Mouse (Mus musculus): ENCODE results near the gene Spem1.
A peak's percentile ranks its signal among the peaks of the same experiment; 100 is the strongest.
"Not testable (repeated sequence)": the region's sequence is repeated elsewhere in the genome, so short reads cannot be mapped to it uniquely, and the experiment has no call there.

Spem1 gene

DNA sequence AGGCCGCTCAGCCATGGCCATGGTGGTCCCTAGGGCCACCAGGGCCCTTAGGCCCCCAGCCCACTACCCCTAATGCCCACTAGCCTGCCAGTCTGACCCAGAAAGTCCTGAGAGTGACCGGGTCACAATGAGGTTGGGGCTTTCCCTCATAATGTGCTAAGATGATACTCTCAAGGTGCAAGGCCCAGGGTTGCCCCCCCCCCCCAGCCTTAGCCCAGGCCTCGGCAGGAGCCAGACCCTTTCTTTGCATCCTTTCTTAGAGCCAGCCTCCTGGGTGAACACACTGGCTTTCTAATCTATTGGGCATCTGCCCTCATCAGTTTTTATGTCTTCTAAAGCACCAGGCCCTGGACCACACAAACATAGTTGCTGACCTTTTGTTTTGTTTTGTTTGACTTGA is at the start of gene Spem1:
Gene Spem1 (minus strand): TSS at position 101 of the 400 bp plus-strand sequence.
- no peak for DNase-seq (ENCODE audit: low read depth, low spot score)

DNA sequence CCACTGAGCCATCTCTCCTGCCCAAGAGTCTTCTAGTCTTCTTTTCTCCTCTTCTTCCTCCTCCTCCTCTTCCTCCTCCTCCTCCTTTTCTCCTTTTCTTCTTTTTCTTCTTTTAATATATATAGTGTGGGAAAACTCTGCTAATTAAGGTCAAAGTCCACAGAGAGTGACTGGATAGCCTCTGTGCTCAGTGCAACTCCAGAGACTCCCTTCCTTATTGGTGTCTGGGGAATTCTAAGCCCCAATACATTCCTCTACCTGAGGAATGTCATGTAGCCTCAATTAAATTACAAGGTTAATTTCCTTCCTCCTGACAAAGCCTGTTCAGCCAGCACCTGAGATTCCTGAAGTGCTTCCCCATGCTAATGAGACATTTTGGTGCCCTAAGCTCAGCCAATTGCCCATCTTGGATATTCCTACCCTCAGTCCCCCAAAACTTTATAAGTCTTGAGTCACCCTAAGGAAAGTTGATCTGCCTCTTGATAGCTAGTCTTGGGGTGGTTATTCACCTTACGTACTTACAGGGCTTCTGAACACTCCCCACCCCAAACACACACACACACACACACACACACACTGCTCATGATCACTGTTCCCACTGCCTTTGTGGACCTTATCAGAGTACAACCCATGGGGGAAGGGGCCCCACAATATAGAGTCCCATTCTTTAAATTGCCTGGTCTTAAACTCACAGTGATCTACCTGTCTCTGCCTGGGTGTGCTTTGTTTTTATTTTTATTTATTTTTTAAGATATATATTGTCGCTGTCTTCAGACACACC is 48.5 kb upstream of the Spem1 start:
- no peak for DNase-seq (ENCODE audit: low read depth, low spot score)

DNA sequence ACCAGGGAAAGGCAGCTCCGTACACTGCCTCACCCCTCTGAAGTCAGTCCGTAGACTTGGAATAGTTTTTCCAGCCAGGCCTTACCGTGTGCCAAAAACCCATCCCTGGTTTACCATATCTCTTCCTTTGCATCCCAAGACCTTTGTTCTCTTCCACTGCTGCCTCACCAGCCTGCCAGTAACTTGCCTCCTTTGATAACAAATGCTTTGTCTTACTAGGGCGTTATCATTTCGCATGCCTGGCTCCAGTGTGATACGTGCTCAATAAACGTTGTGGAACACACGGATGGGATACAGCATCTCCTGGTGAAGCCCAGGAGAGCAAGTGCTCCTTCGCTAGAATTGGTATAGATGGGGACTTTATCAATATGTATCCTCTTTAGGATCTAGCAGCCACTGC is 45.4 kb upstream of the Spem1 start:
- no peak for DNase-seq (ENCODE audit: low read depth, low spot score)

DNA sequence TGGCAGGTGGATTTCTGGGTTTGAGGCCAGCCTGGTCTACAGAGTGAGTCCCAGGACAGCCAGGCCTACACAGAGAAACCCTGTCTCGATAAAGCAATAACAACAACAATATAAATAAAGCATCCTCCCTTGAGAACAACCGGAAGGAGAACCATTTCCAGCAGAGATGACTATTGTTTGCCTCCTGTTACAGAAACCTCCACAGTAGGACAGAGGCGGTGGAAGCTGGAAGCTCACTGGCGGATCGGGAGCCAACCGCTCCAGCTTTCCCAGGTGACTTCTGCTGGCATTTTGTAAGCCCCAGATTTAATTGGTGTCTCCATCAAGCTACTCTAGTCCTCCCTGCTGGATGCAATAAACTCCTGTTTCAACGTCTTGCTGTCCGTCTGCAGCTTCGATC is 43.6 kb upstream of the Spem1 start:
- no peak for DNase-seq (ENCODE audit: low read depth, low spot score)

DNA sequence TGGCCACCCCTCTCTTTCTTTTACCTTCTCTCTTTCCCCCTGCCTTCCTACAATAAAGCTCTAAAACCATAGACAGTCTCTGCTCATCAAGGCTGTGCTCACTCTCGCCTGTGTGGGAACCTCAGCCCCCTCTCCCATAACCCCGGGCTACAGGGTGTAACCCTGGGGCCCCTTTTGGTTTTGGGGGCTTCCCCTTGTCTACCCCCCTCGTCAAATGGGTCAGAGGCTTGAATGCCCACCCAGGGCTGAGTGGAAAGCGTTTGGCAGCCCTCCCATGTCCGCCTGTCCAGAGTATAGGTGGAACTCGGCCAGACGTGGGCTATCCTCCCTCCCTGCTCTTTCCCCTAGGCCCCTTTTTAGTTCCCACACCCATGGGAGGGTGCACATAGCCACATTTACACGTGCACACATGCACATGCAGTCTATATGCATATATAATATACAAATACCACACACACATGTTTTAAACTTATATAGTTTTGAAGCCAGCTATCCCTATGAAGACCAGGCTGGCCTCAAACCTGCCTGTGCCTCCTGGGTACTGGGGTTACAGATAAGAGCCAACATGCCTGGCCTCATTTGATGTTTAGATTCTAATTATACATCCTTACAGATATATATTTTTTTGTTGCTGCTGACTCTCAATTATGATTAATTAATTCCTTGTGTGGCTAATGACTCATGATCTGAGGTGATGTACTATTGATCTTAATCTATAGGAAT is 42.3 kb upstream of the Spem1 start:
- no peak for DNase-seq (ENCODE audit: low read depth, low spot score)

DNA sequence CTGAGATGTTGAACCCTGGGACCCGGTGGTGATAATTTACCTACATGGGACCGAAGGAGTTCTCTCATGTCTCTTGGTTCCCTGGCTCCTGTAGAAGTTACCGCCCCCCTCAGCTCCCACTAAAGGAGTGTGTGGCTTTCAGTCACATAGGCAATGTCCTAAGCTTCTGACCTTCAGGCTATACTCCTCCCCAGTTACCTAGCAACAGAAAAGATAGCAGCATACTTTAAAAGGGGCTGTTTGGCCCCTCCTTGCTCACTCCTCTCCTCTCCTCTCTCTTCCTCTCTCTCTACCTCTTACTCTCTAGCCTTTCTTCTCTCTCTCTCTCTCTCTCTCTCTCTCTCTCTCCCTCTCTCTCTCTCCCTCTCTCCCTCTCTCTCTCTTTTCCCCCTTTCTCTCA is 41.7 kb upstream of the Spem1 start:
- not testable (repeated sequence) for DNase-seq (ENCODE audit: low read depth, low spot score)

DNA sequence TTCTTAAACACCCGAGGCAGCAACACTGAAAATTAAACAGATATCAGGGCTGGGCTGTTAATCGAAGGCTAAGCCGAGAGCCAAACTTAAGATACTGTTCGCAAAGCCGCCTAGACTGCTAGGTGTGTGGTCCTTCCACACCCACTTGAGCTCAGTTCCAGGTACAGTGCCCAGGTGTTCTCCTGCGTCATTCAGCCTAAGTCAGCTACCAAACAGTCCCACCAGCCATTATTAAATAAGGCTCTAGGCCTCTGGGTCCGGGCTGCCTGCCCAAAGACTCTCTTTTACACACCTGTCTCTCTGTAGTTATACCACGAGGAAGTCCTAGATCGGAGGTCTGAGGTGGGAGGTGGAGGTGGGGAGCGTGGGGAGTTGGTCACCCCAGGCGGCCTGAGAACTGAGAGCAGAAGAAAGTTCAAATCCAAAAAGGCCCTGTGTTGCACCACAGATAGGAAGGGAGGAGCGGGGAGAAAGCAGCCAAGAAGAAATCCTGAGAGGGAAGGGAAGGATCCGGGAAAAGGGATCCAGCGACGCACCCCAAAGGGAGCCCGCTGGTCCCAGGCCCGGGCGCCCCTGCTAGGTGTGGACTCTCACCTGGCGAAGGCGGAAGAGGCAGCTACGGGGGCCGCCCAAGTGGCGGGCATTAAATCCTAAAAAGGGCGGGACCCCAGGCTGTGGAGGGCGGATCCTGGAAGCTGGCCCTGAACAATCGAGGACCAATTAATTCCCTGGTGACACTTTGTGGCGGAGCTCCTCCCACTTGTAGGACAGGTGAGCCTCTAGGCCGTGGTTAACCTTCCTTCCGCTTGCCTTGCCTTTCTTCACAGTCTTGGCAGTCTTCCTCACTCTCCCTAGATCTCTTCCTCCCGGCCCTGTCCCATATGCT is 36.4 kb upstream of the Spem1 start, which contains the start of gene Tnk1:
Gene Tnk1 (minus strand): TSS at position 618 of the 886 bp plus-strand sequence.
- DNase-seq (ENCODE audit: low read depth, low spot score) = no peak

DNA sequence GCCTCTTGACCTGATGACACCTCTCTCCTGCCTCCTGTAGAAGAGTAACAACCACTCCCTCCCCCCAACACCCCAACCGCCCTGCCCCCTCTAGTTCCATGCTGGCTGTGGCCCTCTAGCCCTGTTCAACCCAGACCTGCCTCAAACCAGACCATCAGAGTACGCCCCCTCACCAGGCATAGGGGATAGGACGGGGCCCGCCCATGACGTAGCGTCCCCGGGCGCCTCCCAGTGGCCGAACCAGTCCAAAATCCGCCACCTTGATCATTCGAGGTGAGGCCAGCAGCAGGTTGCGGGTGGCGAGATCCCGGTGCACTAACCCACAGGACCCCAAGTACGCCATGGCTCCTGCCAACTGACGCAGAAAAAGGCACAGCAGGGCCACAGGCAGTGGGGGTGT is 33.4 kb upstream of the Spem1 start:
- no peak for DNase-seq (ENCODE audit: low read depth, low spot score)

DNA sequence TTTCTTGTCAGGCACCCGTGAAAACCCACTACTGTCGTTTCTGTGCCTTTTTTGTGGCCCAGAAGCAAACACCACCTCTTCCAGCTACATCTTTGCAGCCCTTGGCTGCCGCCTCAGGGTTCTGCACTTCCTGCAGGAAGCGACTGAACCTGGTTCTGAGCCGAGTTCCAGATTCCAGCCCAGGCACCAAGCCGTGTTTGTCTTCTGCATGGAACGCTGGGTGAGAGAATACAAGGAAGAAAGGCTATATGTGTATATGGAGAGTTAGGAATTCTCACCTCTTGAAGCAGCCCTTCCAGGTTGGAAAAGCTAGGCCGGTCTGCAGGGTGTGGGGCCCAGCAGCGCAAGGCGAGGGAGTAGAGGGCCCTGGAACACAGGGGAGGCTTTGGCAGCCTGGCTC is 32.7 kb upstream of the Spem1 start:
- no peak for DNase-seq (ENCODE audit: low read depth, low spot score)

DNA sequence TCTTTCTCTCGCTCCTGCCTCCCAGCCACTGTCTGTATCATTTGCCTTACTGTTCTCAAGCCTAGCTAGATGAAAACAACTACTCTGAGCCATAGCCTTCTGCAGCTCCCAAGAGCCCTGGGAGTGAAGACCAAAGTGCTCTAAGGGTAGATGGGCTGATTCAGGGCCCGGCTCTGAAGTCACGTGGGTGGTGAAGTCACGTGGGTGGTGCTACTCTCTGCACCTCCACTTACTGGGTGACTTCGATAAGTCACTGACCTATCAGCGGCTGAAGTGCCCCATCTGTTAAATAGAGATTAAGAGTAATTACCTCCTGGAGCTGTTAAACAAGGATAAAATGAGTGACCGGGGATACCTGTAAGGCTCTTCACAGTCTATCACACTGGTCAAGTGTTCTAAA is 32.0 kb upstream of the Spem1 start:
- DNase-seq (ENCODE audit: low read depth, low spot score) = no peak

DNA sequence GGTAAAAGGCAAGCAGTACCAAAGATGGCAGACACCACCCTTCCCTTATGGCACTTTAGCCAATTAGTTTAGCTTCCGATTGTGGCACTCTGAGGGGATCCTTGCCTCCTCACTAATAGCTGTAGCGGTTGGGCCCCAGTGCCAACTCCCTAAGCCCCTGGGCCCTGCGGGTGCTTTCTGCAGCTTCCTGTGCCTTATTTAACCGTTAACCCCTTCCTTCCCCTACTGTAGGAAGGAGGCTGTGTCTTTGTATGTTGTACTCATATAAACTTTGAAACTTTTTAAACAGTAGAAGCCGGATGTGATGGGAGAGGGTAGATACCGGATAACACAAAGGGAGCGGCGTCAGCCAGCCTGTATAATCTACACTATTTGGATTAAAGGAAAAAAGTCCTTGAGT is 28.8 kb upstream of the Spem1 start:
- no peak for DNase-seq (ENCODE audit: low read depth, low spot score)

DNA sequence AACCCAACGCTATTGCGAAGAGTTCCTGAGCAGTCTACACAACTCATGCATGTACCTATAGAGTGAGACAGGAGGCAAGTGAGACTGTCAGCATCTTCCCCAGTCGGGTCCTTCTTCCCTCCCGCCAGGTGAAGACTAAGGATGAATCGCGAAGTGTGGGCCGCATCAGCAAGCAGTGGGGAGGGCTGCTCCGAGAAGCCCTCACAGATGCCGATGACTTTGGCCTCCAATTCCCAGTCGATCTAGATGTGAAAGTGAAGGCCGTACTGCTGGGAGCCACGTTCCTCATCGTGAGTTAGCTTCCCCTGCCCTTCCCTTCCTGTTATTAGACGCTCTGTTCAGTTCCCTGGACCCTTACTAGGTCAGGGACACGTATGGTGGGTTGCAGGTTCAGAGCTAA is 27.9 kb upstream of the Spem1 start:
- no peak for DNase-seq (ENCODE audit: low read depth, low spot score)

DNA sequence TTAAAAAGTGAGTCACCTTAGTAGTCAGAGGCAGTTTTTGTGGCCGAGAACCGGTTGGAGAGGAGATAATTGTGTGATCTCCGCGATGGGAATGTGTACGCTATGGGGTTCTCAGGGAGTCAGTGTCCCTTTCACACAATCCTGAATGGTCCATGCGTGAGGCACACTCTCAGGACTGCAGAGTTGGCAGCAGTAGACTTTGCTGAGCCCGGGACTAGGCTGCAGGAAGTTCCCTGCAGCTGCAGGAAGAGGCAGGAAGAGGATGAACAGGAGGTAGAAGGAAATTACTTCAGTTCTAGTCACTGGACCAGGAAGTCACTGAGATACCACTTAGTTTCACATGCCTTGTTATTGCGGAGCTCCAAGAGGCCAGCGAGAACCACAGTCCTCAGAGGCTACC is 27.1 kb upstream of the Spem1 start:
- no peak for DNase-seq (ENCODE audit: low read depth, low spot score)

DNA sequence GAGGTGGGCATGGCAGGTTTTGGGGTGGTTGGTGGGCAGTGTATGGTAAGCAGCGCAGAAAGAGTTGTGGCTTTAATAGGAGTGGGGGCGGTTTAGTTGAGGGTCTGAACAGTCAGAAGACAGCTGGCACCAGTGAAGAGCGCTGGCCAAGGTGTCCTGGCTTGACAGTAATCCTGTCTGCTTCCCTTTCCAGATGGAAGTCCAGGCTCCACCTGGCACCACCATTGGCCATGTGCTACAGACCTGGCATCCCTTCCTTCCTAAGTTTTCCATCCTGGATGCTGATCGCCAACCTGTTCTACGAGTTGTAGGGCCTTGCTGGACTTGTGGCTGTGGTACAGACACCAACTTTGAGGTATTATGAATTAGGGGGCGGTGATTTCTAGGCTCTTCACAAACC is 26.0 kb upstream of the Spem1 start:
- DNase-seq (ENCODE audit: low read depth, low spot score) = no peak

DNA sequence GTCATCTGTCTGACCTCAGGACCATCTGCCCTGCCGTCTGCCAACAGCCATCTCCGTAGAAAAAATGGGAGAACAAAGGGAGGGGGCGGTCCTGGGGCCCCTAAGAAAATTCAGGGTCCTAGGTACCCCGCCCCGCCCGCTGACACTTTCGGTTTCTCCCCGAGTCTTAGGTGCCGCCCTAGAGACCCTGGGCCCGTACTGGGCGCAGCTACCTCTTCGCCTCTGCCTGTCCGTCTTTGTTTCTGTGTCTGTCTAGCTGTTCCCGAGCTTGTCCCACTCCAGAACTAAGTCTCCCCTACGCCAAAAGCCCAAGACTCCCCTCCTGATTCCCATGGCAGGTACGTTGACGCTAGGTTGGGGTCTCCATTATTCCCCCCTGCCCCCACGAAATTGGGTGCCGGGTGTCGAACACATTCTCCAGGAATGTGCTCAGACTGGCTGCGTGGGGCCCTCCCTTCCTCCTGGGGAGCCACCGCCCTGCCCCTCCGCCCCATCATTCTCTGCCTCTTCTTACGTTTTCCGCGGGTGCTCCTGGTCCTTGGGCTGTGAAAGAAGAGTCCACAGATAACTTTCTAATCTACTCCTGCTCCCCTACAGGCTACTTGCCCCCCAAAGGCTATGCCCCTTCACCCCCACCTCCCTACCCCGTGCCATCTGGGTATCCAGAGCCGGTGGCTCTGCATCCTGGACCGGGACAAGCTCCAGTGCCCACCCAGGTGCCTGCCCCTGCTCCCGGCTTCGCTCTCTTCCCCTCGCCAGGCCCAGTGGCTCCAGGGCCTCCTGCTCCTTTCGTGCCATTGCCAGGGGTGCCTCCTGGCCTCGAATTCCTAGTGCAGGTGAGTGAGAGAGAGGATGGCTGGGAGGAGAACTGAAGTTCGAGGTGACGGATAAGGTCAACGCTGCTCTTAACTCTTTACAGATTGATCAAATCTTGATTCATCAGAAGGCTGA is 25.0 kb upstream of the Spem1 start:
- DNase-seq (ENCODE audit: low read depth, low spot score) = no peak

DNA sequence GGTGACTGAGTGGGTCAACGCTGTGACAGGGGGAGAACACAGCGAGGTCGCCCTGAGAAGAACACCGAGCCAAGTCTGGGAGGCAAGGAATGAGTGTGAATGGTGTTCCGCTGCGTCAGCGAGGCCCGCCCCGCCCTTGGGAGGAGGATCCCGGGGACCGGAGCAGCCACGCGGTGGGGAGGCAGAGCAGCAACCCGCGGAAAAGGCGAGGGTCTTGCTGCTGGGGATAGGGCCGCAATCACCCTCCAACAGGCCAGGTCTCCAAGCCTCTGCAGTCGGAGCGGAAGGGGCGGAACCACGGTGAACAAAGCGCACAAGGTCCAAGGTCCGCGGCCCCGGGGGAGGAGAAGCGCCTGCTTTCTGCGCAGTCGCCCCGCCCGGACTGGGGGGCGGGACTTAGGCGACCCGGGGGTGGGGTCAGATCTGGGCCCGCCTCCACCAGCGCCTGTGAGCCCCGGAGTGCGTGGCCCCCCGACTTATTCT is 24.3 kb upstream of the Spem1 start, which contains the start of gene Plscr3:
Gene Plscr3 (plus strand): TSS at position 179 of the 483 bp plus-strand sequence.
- DNase-seq (ENCODE audit: low read depth, low spot score) = peak; percentile 83

DNA sequence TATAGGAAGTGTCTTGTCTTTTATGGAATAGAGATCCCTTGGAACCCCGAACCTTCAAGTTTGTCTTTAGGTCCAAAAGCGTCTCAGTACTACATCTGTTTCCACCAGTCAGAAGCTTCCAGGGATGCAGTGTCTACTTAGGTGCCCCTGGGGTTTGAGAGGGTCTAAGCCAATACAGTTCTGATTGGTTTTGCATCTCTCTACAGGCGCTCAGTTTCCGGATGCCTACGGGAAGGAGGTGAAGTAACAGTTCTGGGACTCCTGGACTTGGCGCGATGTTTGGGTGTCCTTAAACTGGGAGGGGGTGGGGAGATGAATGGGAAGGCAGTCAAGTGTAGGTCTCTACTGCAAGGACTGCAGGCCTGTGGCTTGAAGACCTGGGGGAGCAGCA is 16.7 kb upstream of the Spem1 start:
- no peak for DNase-seq (ENCODE audit: low read depth, low spot score)

DNA sequence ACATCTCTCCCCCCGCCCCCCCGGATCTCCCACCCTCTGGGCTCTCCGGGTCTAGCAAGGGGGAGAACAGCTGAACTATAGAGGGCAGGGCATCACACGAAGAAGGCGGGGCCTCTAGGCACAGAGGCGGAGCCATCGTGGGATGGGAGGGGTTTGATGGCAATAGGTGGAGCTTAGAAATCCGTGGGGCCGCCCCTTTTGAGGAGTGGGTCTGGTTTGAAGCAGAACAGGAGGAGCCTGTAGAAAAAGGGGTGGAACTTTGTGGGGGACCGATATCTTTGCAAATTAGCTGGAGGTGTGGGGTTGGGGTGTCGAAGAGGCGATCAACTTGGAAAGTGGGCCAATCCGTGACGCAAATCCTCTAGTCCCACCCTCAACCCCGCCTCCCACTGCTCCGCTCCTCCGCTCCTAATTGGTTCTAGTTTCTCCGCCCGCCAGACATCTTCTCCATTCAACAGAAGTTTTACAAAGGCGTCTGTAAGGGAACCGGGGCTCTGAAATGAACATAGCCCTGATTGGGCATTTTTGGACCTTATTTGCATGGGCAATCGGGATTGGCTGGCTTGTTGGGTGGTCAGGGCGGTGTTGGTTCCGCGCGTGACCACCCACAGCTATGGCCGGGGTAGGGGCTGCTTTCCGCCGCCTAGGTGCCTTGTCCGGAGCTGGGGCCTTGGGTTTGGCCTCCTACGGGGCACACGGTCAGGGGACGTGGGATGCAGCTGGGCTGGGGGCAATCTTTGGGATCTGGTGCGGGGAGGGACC is 16.2 kb upstream of the Spem1 start, which contains the start of gene Tmem256:
Gene Tmem256 (plus strand): TSS at position 563 of the 762 bp plus-strand sequence.
- DNase-seq (ENCODE audit: low read depth, low spot score) = peak; percentile 99

DNA sequence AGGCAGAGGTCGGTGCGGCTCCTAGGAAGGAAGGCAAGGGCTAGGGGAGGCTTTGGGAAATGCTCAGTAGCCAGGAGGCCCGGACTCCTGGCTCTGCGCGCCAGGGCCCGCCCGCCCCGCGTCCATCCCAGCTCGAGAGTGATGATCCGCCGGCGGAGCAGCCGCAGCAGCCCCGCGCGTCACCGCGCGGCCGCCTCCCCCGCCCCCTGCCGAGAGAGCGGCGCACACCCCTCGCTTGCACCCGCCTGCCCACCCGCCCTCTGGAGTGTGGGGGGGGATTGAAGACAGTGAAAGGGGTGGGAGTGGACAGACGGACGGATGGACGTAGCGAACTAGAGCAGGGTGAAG is 15.6 kb upstream of the Spem1 start, which contains the start of gene Nlgn2:
Gene Nlgn2 (minus strand): TSS at position 181 of the 348 bp plus-strand sequence.
- no peak for DNase-seq (ENCODE audit: low read depth, low spot score)

Data from brain, embryonic 18.5 days (tissue).